Mouse (Mus musculus) C2C12 (cell line): ENCODE results near the gene Cep131.

Experiments
- CTCF ChIP-seq: IDR thresholded peaks from one replicate; pipeline ENCODE4 v1.5.1; 2011; ENCODE audit not compliant: control insufficient read depth, insufficient read depth, insufficient read length
- FOSL1 ChIP-seq: IDR thresholded peaks from one replicate; pipeline ENCODE4 v1.8.0; 2011; ENCODE audit warnings: mild to moderate bottlenecking, low read length; ENCODE audit not compliant: poor library complexity, insufficient read depth, severe bottlenecking
- MAX ChIP-seq: IDR thresholded peaks from one replicate; pipeline ENCODE4 v1.6.1; 2011; ENCODE audit warnings: mild to moderate bottlenecking, control low read depth
- MYOG ChIP-seq: IDR thresholded peaks from one replicate; pipeline ENCODE4 v1.6.1; 2011; ENCODE audit not compliant: control insufficient read depth, insufficient read length; ENCODE audit errors: extremely low read depth
- USF1 ChIP-seq: IDR thresholded peaks from one replicate; pipeline ENCODE4 v1.6.1; 2011; ENCODE audit warnings: low read depth, mild to moderate bottlenecking, control low read depth, moderate library complexity

DNA sequence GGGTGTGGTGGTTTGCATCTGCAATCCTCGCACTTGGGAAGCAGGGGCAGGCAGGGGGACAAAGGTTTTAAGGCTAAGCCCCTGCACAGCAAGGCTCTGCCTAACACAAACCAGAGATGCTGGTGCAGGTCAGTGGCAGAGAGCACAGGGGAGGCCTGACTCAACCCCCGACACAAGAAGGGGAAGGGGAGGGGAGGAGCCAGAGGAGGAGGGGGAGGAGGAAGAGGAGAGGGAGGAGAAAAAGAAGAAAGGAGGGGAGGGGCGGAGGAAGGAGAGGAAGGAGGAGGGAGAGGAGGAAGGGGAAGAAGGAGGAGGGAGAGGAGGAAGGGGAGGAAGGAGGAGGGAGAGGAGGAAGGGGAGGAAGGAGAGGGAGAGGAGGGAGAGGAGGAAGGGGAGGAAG lies 52.3 kb downstream of the Cep131 start:
- TF ChIP-seq CTCF = no peak
- TF ChIP-seq USF1 = no peak
- TF ChIP-seq MYOG = no peak
- no peak for TF ChIP-seq MAX
- TF ChIP-seq FOSL1 = no peak
